8 mouse cellular contexts compared by ENCODE assay signal in the genomic region with DNA sequence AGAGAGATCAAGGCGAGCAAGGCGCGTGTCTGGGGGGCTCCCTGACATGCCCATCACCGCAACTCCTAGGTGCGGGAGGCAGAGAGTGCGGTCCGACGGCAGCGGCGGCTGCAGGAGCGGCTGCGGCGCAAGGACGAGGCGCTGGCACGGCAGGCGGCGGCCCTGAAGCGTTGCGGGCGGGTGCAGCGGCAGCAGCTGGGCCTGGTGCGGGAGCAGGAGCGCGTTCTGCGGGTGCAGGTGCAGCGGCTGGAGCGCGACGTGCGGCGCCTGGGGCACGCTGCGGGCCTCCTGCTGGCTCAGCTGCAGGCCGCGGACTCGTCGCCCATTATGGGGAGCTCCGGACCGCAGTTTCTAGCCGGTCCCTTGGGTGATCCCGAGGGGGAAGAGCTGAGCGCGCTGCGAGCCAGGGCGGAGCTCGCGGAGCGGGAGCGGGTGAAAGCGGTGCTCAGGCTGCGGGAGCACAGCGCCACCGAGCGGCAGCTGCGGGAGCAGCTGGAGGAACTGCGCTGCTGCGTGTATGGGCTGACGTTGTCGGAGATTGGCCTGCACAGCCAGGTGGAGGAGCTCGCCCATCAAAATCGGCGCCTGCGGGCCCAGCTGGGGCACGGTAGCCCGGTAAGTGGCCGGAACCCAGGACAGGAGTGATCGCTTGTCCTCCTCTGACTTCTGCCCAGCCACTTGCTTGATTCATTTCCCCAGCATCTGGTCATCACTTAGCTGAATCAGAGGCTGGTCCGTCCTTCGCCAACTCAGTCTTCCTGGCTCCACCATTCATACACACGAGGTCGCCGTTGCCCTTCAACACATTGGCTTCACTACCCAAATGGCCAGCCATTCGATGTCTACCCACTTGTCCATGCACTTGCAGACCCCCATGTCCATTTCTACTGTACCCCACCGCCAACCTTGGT.
DNase-seq lines count a peak whose midpoint lies in the region; ATAC-seq and TF ChIP-seq lines count a peak whose summit lies in the region.

No protein-coding gene starts in this region.

- H3K4me1 ChIP-seq in forebrain, postnatal 0 days (ENCODE audit: insufficient read depth) = no peaks in the 10 kb centered on the region
- peaks cover 8% of the 10 kb centered on the region; the same call in 1 of the 2 replicates for H3K4me1 ChIP-seq in intestine, embryonic 16.5 days (ENCODE audit: control insufficient read depth, insufficient read depth, low read length)
- H3K4me1 ChIP-seq in limb, embryonic 11.5 days (ENCODE audit: control insufficient read depth, insufficient read depth, low read length) = 0 out of 2 replicates have a peak, but pooled peaks cover 2% of the 10 kb centered on the region
- peaks cover 11% of the 10 kb centered on the region; the same call in 1 of the 2 replicates for H3K4me1 ChIP-seq in midbrain, embryonic 16.5 days (ENCODE audit: control insufficient read depth, insufficient read depth, low read length)
- no peaks in the 10 kb centered on the region for H3K4me1 ChIP-seq in stomach, embryonic 16.5 days (ENCODE audit: control insufficient read depth, insufficient read depth, low read length)

- H3K9me3 ChIP-seq in forebrain, postnatal 0 days (ENCODE audit: low read length) = no peaks in the 10 kb centered on the region
- H3K9me3 ChIP-seq in intestine, embryonic 16.5 days (ENCODE audit: control insufficient read depth, low read length) = no peaks in the 10 kb centered on the region
- no peaks in the 10 kb centered on the region for H3K9me3 ChIP-seq in limb, embryonic 11.5 days (ENCODE audit: control insufficient read depth, low read length)
- no peaks in the 10 kb centered on the region for H3K9me3 ChIP-seq in midbrain, embryonic 16.5 days (replicated peaks; ENCODE audit: control insufficient read depth, low read length, poor library complexity, severe bottlenecking)
- H3K9me3 ChIP-seq in stomach, embryonic 16.5 days (replicated peaks; ENCODE audit: control insufficient read depth, low read length) = no peaks in the 10 kb centered on the region

- peaks cover 20% of the 10 kb centered on the region for H3K27me3 ChIP-seq in forebrain, postnatal 0 days (ENCODE audit: insufficient read depth, low read length)
- peaks cover 33% of the 10 kb centered on the region for H3K27me3 ChIP-seq in intestine, embryonic 16.5 days (replicated peaks; ENCODE audit: control insufficient read depth, insufficient read depth, low read length)
- H3K27me3 ChIP-seq in limb, embryonic 11.5 days (ENCODE audit: control insufficient read depth, insufficient read depth, low read length) = peaks cover 51% of the 10 kb centered on the region
- H3K27me3 ChIP-seq in midbrain, embryonic 16.5 days (ENCODE audit: control insufficient read depth, insufficient read depth, low read depth, low read length) = peaks cover 27% of the 10 kb centered on the region
- peaks cover 43% of the 10 kb centered on the region for H3K27me3 ChIP-seq in stomach, embryonic 16.5 days (ENCODE audit: control insufficient read depth, insufficient read depth, low read length)

- ATAC-seq in forebrain, postnatal 0 days = peak; percentile 96
- peak; percentile 69 for ATAC-seq in intestine, embryonic 16.5 days
- no peak for ATAC-seq in limb, embryonic 11.5 days (ENCODE audit: insufficient number of reproducible peaks, low FRiP score, low TSS enrichment, low read depth)
- peak; percentile 92 for ATAC-seq in midbrain, embryonic 16.5 days
- ATAC-seq in stomach, embryonic 16.5 days (ENCODE audit: insufficient read depth, low FRiP score) = peak; percentile 45; the same call in 1 of the 2 replicates

- no peak overlapping the region for H3K27ac ChIP-seq in forebrain, postnatal 0 days (ENCODE audit: low read depth, low read length)
- H3K27ac ChIP-seq in intestine, embryonic 16.5 days (ENCODE audit: low read length) = no peak overlapping the region
- H3K27ac ChIP-seq in limb, embryonic 11.5 days (replicated peaks; ENCODE audit: low read depth, low read length) = no peak overlapping the region
- peak overlapping the region; percentile 82 for H3K27ac ChIP-seq in midbrain, embryonic 16.5 days (ENCODE audit: low read length)
- H3K27ac ChIP-seq in stomach, embryonic 16.5 days (ENCODE audit: low read length) = no peak overlapping the region

- peak overlapping the region; percentile 56 for H3K9ac ChIP-seq in forebrain, postnatal 0 days
- peak overlapping the region; percentile 35; the same call in 1 of the 2 replicates for H3K9ac ChIP-seq in intestine, embryonic 16.5 days (ENCODE audit: low read depth, low read length)
- no peak overlapping the region for H3K9ac ChIP-seq in limb, embryonic 11.5 days (ENCODE audit: low read length)
- peak overlapping the region; percentile 79 for H3K9ac ChIP-seq in midbrain, embryonic 16.5 days (ENCODE audit: low read depth, low read length)
- no peak overlapping the region for H3K9ac ChIP-seq in stomach, embryonic 16.5 days (ENCODE audit: low read length)

- peak; percentile 94 for TF ChIP-seq CTCF in forebrain, postnatal 0 days (IDR thresholded peaks at IDR 0.05; ENCODE audit: low read depth)

- no peaks in the 10 kb centered on the region for H3K36me3 ChIP-seq in forebrain, postnatal 0 days (ENCODE audit: insufficient read depth)
- H3K36me3 ChIP-seq in intestine, embryonic 16.5 days (ENCODE audit: control insufficient read depth, insufficient read depth, low read length) = no peaks in the 10 kb centered on the region
- H3K36me3 ChIP-seq in limb, embryonic 11.5 days (ENCODE audit: control insufficient read depth, insufficient read depth, low read length) = no peaks in the 10 kb centered on the region
- no peaks in the 10 kb centered on the region for H3K36me3 ChIP-seq in midbrain, embryonic 16.5 days (ENCODE audit: control insufficient read depth, insufficient read depth, low read length)
- no peaks in the 10 kb centered on the region for H3K36me3 ChIP-seq in stomach, embryonic 16.5 days (ENCODE audit: control insufficient read depth, insufficient read depth, low read length)

- H3K4me2 ChIP-seq in forebrain, postnatal 0 days (ENCODE audit: low read depth) = peak overlapping the region; percentile 68
- peak overlapping the region; percentile 67 for H3K4me2 ChIP-seq in intestine, embryonic 16.5 days (ENCODE audit: low read depth, low read length)
- peak overlapping the region; percentile 46 for H3K4me2 ChIP-seq in limb, embryonic 11.5 days (ENCODE audit: low read depth, severe bottlenecking)
- H3K4me2 ChIP-seq in midbrain, embryonic 16.5 days (ENCODE audit: low read length) = peak overlapping the region; percentile 76
- H3K4me2 ChIP-seq in stomach, embryonic 16.5 days (ENCODE audit: low read depth, low read length) = peak overlapping the region; percentile 53

- H3K4me3 ChIP-seq in forebrain, postnatal 0 days (ENCODE audit: low read depth, low read length) = peak overlapping the region; percentile 46
- H3K4me3 ChIP-seq in intestine, embryonic 16.5 days (ENCODE audit: low read length) = peak overlapping the region; percentile 41
- H3K4me3 ChIP-seq in limb, embryonic 11.5 days (ENCODE audit: low read depth, low read length) = peak overlapping the region; percentile 9; the same call in 1 of the 2 replicates
- peak overlapping the region; percentile 49 for H3K4me3 ChIP-seq in midbrain, embryonic 16.5 days (ENCODE audit: low read depth, low read length)
- peak overlapping the region; percentile 37 for H3K4me3 ChIP-seq in stomach, embryonic 16.5 days (replicated peaks; ENCODE audit: low read length)

- DNase-seq in heart, adult 18-20 months = peak; percentile 9 to 13
- DNase-seq in heart, adult 8-10 months (ENCODE audit: low spot score) = no peak
- peak; percentile 75 to 85 for DNase-seq in cerebellum, adult 18-20 months
- DNase-seq in forebrain, postnatal 0 days = peak; percentile 93
- peak; percentile 77 for DNase-seq in limb, embryonic 11.5 days (ENCODE audit: low spot score)

- WGBS in forebrain, postnatal 0 days = 5% methylated on average over 73 of the region's 75 CpGs
- 7% methylated on average over 74 of the region's 75 CpGs for WGBS in intestine, embryonic 16.5 days
- 6% methylated on average over 73 of the region's 75 CpGs for WGBS in limb, embryonic 11.5 days
- 5% methylated on average over 75 of the region's 75 CpGs for WGBS in midbrain, embryonic 16.5 days
- 7% methylated on average over 69 of the region's 75 CpGs for WGBS in stomach, embryonic 16.5 days

Comparison
In these comparisons a context has a peak if more than half of its experiments do, and no peak if none do; other contexts are left out.
1. H3K9ac ChIP-seq: peak in forebrain, postnatal 0 days (single experiment), intestine, embryonic 16.5 days (single experiment) and midbrain, embryonic 16.5 days (single experiment); none in limb, embryonic 11.5 days (single experiment) and stomach, embryonic 16.5 days (single experiment).
2. Peak in every context shown above with its lines, with median percentiles within 50 percentile points of each other: H3K4me2 ChIP-seq and H3K4me3 ChIP-seq.